Mouse (Mus musculus) mouse trophoblast stem cell (cell line): ENCODE measurements around the gene C1qtnf6.

ENCODE experiments used
- in situ Hi-C, 2 experiments: fragments of 300-500 bp; cut with MseI, MboI; formaldehyde crosslinking; loops; 2 replicates in 1 of 2; 3 replicates in 1 of 2; pipeline ENCODE4 v1.15.1; 2025

C1qtnf6 gene

DNA sequence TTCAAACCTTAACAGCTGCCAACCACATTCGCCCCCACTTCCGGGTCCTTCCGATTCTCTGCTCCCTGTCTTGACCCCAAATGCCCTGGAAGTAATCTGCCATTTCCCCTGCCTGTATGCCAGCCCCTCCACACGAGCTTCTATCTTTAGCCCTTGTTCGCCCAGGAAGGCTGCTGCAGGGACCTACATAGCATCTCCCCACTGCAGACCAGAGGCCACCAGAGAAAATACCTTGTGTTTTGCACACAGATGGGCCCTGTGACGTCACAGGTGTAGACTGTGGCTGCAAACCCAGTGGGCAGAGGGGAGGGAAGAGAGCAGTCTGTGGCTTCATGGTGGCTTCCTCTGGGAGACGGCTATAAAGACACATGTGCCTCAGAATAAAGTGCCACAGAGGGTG, 13.0 kb downstream of the C1qtnf6 start:
- in situ Hi-C loops, result no loop called here

GRCm38 (mm10) chr15:78515759-78516158, 15.5 kb downstream of the C1qtnf6 start:
- in situ Hi-C loops, result no loop called here

DNA sequence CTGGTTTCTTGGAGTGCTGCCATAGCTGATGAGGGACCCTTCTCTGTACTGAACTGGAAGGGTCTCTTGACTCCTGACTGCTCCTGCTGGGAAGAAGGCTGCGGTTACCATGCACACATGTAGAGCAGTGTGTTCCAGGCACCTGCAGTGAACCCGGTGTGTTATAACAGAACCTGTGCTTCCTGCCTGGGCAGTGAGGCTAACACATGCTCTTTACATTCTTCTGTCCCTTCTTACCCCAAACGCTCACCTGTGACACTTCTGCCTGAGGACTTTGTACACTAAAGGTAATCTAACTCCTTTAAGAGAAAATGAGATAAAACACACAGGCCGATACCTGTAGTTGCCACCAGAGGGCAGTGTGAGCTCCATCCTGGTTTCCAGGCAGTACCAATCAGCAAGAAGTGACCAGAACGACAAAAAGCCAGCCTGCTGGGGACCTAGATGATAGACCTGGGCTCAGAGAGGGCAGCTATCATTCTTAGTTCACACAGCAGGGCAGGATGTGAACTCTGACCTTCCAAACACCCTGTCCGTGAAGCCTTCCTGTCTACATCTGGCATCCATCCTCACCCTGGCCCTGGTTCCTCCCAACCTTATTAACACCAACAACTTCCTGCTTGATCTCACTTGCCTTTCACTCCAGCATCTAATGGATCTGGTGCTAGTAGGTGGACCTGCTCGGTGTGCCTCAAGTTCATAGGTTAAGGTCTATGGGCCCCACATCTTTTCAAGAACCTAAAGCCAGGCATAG, 16.6 kb downstream of the C1qtnf6 start:
- in situ Hi-C loops, result no loop called here

DNA sequence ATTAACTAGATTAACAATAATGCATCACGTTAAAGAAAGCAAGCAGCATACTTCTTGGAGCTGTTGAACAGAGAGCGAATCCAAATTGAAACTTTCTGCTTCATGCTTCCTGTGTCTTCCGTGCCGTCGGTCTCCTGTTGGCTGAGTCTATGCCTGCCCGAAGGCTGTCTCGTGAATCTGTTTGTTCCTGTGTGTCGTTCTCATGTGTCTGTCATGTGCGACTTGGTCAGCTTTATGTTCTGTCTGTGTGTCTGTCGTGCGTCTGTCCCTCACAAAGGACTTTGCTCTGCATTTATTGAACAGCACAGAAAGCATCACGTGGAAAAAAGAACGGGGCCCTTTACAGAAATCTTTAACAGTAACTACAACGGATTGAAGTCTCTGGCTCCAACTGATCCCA, 18.2 kb downstream of the C1qtnf6 start:
- in situ Hi-C loops, result no loop called here

DNA sequence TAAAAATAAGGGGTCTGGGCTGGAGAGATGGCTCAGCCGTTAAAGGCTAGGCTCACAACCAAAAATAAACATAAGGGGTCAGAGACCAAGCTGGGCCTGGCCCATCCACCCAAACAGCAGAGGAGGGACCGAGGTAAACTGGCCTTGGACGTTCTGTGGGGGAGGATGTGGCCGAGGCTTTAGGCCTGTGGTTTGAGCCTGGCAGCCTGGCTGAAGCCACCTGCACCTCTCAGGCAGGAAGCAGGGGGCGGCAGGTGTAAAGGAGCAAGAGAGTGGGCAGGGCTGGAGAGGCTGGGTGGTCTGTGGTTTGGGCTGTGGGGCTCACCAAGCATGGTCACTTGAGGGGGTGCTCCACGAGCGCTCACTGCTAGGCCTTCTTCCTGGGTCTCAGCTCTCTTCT, 19.3 kb downstream of the C1qtnf6 start:
- in situ Hi-C loops, result no loop called here

DNA sequence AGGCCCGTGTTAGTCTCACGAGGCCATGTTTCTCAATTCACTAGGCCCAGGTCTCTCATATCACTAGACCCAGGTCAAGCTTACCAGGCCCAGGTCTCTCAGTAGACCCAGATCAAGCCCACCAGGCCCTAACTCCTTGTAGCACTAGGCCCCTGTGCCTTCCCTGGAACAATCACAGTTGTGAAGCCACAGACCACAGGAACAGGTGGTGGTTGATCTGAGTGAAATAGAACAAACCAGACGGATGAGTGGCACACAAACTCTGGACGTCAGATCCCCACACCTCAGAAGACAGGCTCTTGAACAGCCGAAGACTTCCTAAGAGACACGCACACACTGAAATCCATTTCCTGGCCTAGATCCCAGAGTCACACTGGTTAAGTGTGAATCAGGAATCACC, 20.5 kb downstream of the C1qtnf6 start:
- in situ Hi-C loops, result no loop called here

GRCm38 (mm10) chr15:78510121-78510576, 21.1 kb downstream of the C1qtnf6 start:
- in situ Hi-C loops, result no loop called here

GRCm38 (mm10) chr15:78509297-78509899, 21.8 kb downstream of the C1qtnf6 start:
- in situ Hi-C loops, result no loop called here

DNA sequence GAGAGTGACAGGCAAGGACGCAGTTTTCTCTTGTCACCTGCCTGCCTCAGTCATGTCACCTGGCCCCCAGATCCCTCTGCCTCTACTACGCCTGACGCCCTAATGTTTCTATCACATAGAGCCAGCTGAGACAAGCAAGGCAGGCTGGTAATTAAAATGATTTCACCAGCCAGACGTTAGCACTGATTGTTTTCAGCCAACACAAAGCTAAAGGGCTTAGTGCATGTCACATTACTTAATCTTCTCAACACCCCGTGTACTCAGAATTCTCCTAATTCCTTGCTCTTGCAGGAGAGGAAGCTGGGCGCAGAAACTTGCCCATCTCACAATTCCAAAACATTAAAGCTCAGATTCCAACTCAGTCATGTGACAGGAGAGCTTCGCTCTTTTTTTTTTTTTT, 22.8 kb downstream of the C1qtnf6 start:
- in situ Hi-C loops, result no loop called here

DNA sequence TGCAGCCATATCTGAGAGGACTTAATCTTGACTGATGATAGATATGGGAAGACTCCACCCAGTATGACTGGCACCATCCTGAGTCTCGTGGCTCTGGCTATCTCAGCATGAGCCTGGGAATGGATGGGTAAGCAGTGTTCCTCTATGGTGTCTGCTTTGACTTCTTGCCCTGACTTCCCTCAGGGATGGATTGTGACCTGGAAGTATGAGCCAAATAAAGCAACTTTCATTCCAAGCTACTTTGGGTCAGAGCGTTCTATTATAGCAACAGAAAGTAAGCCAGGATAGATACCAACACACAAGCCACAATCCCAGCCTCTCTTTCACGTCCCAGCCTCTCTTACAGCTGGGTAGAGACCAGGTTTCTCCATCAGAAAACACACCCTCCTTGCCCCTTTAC, 25.7 kb downstream of the C1qtnf6 start:
- in situ Hi-C loops, result no loop called here

- in situ Hi-C loops, result no loop called here
Measured at GRCm38 (mm10) chr15:78504816-78505215, 26.4 kb downstream of the C1qtnf6 start.

GRCm38 (mm10) chr15:78504013-78504412, 27.2 kb downstream of the C1qtnf6 start:
- in situ Hi-C loops, result no loop called here

DNA sequence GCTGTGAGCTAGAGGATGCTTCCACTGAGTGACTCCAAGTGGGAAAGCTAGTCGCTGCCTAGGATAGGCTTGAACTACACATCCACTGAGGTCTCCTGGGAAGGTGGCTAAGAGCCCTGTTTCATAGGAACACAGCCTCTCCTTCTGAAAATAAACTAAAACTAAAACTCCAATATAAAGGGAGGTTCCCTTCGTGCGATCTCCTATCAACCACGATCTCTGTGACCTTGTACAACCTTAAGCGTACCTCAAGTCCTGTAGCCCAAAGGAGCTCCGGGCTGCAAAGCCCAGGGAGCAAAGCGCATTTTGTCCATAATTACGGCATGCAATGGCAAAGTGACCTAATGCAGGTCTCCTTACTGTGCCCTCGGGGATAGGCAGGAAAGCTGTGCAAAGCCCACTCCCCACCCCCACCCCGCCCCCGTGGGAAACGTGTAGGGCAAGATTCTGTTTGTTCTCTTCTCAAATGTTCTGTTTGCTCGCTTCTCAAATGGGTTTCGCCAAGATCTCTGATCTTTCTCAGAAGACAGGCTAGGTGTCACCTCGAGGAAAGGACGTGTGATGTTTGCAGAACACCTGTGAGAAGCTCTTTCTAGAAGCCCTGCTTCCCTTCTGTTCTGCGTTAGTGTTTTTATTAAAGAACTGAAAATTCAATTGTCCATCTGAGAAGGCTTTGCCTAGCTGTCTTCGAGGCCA, 28.6 kb downstream of the C1qtnf6 start:
- in situ Hi-C loops, result no loop called here

DNA sequence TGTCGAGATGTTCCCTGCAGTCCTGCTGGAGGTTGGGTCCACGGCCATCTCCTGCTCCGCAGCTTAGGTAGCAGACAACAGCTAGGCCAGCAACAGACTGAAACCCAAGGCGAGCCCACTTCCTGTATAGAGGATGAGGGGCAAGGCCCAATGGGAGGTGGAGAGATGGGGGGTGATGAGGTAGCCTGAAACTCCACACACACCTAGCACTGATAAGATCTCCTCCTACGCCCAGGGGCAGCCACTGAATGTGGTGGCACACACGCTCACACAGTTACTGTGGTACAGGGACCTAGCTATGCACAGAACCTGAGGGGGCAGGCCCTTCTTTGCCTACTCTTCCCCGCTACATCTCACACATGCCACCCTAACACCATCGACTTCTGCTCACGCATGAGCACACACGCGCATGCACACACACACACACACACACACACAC, 36.2 kb downstream of the C1qtnf6 start, which contains the start of gene Il2rb:
TSS of gene Il2rb (minus strand) at position 304 of the 439 bp plus-strand sequence.
- in situ Hi-C loops, result no loop called here

- in situ Hi-C loops, result no loop called here
Measured at GRCm38 (mm10) chr15:78493401-78494010, 37.7 kb downstream of the C1qtnf6 start.

- in situ Hi-C loops, result no loop called here
Measured at GRCm38 (mm10) chr15:78491301-78491700, 39.9 kb downstream of the C1qtnf6 start.

- in situ Hi-C loops, result no loop called here
Measured at GRCm38 (mm10) chr15:78489906-78490305, 41.3 kb downstream of the C1qtnf6 start.

- in situ Hi-C loops, result no loop called here
Measured at GRCm38 (mm10) chr15:78489248-78489647, 42.0 kb downstream of the C1qtnf6 start.

DNA sequence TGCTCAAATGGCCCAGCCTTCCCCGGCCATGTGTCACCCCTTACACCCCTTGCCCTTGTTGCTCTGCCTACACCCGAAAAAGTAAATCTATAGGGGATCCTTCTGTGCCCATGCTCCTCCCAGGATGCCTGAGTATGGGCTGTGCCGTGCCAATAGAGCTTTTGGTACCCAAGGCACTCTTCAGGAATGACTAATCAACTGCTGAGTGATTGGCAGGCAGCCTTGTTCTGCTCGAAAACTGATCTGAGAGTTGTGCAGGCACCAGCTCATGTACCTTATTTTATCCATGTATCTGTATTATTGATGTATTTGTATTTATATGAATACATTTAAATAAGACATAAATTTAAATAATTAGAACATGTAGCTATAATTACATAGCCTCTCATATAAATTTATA, 44.1 kb downstream of the C1qtnf6 start:
- in situ Hi-C loops, result no loop called here

GRCm38 (mm10) chr15:78486564-78486963, 44.7 kb downstream of the C1qtnf6 start:
- in situ Hi-C loops, result no loop called here

DNA sequence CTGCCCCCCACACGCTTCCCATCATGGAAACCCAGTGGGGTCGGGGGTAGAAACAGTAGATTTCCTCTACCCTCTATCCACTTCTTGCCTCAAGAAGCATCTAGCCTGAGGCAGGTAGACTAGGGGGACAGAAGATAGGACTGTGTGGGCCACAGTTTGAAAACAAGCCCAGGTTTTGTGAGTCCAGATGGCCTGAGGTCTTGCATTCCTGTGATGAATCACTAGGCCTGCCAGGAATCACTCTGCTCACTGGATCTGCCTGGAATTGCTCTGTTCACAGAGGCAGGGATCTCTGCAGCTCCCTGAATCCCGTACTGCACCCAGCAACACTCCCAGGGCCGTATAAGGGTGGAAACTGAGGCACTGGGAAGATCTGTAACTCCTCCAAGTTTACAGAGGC, 47.9 kb downstream of the C1qtnf6 start:
- in situ Hi-C loops, result no loop called here

DNA sequence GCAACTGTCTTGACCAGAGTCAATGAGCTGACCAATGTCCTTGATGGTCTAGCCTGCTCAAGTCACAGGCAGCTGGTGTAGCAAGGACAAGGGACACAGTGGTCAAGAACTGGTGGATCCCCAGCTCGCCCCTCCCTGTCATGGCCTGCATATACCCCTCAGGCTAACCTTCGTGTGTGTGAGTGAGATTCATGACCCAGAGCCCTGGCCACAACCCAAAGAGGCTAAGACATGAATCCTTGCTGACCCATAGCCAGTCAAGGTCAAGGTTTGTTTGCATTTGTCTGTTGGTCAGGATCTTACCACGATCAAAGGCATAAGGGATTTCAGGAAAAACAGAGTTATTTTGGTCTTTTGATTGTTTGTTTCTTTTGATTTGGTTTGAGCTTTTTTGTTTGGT, 48.7 kb downstream of the C1qtnf6 start:
- in situ Hi-C loops, result no loop called here
